Mouse (Mus musculus): Measurements from ENCODE around the gene Ceacam20. TPM values are rescaled to one million over a fixed set of nuclear protein-coding genes. Genes with fewer than 3 reads are reported as not detected.
"Not testable (repeated sequence)": the region's sequence is repeated elsewhere in the genome, so short reads cannot be mapped to it uniquely, and the experiment has no call there.

The Ceacam20 gene
- total and polyA plus RNA-seq, 2 experiments from 2014 or later = not detected

GRCm38 (mm10) chr7:19962423-19962822, 2.8 kb upstream of the Ceacam20 start:
- Histone ChIP-seq H3K9me3 (replicated peaks; ENCODE audit: control insufficient read depth, low read length) (no peaks in the 10 kb centered on the region), H3K4me3 (ENCODE audit: low read depth, low read length) (no peak overlapping the region), H3K27ac (ENCODE audit: low read depth) (no peak overlapping the region), H3K4me1 (ENCODE audit: control insufficient read depth, insufficient read depth) (no peaks in the 10 kb centered on the region), H3K4me2 (ENCODE audit: low read depth, low read length) (no peak overlapping the region), H3K9ac (replicated peaks; ENCODE audit: low read depth, low read length) (no peak overlapping the region), H3K36me3 (replicated peaks; ENCODE audit: control insufficient read depth, insufficient read depth, low read length) (no peaks in the 10 kb centered on the region), H3K27me3 (ENCODE audit: control insufficient read depth, insufficient read depth, low read length) (no peaks in the 10 kb centered on the region)
- no peak for TF ChIP-seq CTCF (IDR thresholded peaks at IDR 0.05; ENCODE audit: low read depth)
- no peak for TF ChIP-seq EP300 (IDR thresholded peaks at IDR 0.05; ENCODE audit: low read depth)
- DNase-seq (ENCODE audit: low spot score) (no peak), ATAC-seq (ENCODE audit: insufficient read depth, low read depth) (no peak)
- WGBS = 65% methylated on average over 1 of the region's 1 CpGs

- Histone ChIP-seq H3K9me3 (replicated peaks; ENCODE audit: control insufficient read depth, low read length) (0 out of 2 replicates have a peak, but pooled peaks cover 8% of the 10 kb centered on the region), H3K4me1 (ENCODE audit: control insufficient read depth, insufficient read depth) (no peaks in the 10 kb centered on the region), H3K4me2 (ENCODE audit: low read depth, low read length) (no peak overlapping the region), H3K36me3 (replicated peaks; ENCODE audit: control insufficient read depth, insufficient read depth, low read length) (no peaks in the 10 kb centered on the region), H3K4me3 (ENCODE audit: low read depth, low read length) (no peak overlapping the region), H3K27me3 (ENCODE audit: control insufficient read depth, insufficient read depth, low read length) (no peaks in the 10 kb centered on the region), H3K27ac (ENCODE audit: low read depth) (no peak overlapping the region), H3K9ac (replicated peaks; ENCODE audit: low read depth, low read length) (no peak overlapping the region)
- no peak for TF ChIP-seq CTCF (IDR thresholded peaks at IDR 0.05; ENCODE audit: low read depth)
- TF ChIP-seq EP300 (IDR thresholded peaks at IDR 0.05; ENCODE audit: low read depth) = no peak
- ATAC-seq (ENCODE audit: insufficient read depth, low read depth) = no peak
- WGBS = 61% methylated on average over 3 of the region's 3 CpGs
- no peak for DNase-seq (ENCODE audit: low spot score)
Measured at GRCm38 (mm10) chr7:19969106-19969505, 3.9 kb downstream of the Ceacam20 start.

GRCm38 (mm10) chr7:19969541-19970090, 4.4 kb downstream of the Ceacam20 start:
- no peak for DNase-seq (ENCODE audit: low spot score)
- H3K27ac ChIP-seq (ENCODE audit: low read depth) = no peak overlapping the region
- no peak overlapping the region for H3K9ac ChIP-seq (replicated peaks; ENCODE audit: low read depth, low read length)
- WGBS = 88% methylated on average over 4 of the region's 4 CpGs
- no peaks in the 10 kb centered on the region for H3K4me1 ChIP-seq (ENCODE audit: control insufficient read depth, insufficient read depth)
- no peaks in the 10 kb centered on the region for H3K36me3 ChIP-seq (replicated peaks; ENCODE audit: control insufficient read depth, insufficient read depth, low read length)
- TF ChIP-seq EP300 (IDR thresholded peaks at IDR 0.05; ENCODE audit: low read depth) = no peak
- no peak for TF ChIP-seq CTCF (IDR thresholded peaks at IDR 0.05; ENCODE audit: low read depth)
- no peak overlapping the region for H3K4me2 ChIP-seq (ENCODE audit: low read depth, low read length)
- 0 out of 2 replicates have a peak, but pooled peaks cover 8% of the 10 kb centered on the region for H3K9me3 ChIP-seq (replicated peaks; ENCODE audit: control insufficient read depth, low read length)
- no peaks in the 10 kb centered on the region for H3K27me3 ChIP-seq (ENCODE audit: control insufficient read depth, insufficient read depth, low read length)
- no peak for ATAC-seq (ENCODE audit: insufficient read depth, low read depth)
- H3K4me3 ChIP-seq (ENCODE audit: low read depth, low read length) = no peak overlapping the region

- Histone ChIP-seq H3K9ac (replicated peaks; ENCODE audit: low read depth, low read length) (no peak overlapping the region), H3K27ac (ENCODE audit: low read depth) (no peak overlapping the region), H3K4me2 (ENCODE audit: low read depth, low read length) (no peak overlapping the region), H3K4me1 (ENCODE audit: control insufficient read depth, insufficient read depth) (no peaks in the 10 kb centered on the region), H3K27me3 (ENCODE audit: control insufficient read depth, insufficient read depth, low read length) (no peaks in the 10 kb centered on the region), H3K36me3 (replicated peaks; ENCODE audit: control insufficient read depth, insufficient read depth, low read length) (no peaks in the 10 kb centered on the region), H3K9me3 (replicated peaks; ENCODE audit: control insufficient read depth, low read length) (0 out of 2 replicates have a peak, but pooled peaks cover 8% of the 10 kb centered on the region), H3K4me3 (ENCODE audit: low read depth, low read length) (no peak overlapping the region)
- ATAC-seq (ENCODE audit: insufficient read depth, low read depth) = no peak
- 86% methylated on average over 8 of the region's 8 CpGs for WGBS
- DNase-seq (ENCODE audit: low spot score) = no peak
- TF ChIP-seq CTCF (IDR thresholded peaks at IDR 0.05; ENCODE audit: low read depth) = no peak
- TF ChIP-seq EP300 (IDR thresholded peaks at IDR 0.05; ENCODE audit: low read depth) = no peak
Measured at GRCm38 (mm10) chr7:19970196-19970595, 5.0 kb downstream of the Ceacam20 start.

- 78% methylated on average over 4 of the region's 4 CpGs for WGBS
- no peak for TF ChIP-seq CTCF (IDR thresholded peaks at IDR 0.05; ENCODE audit: low read depth)
- no peak overlapping the region for H3K27ac ChIP-seq (ENCODE audit: low read depth)
Measured at GRCm38 (mm10) chr7:19971516-19971915, 6.3 kb downstream of the Ceacam20 start.

GRCm38 (mm10) chr7:19991165-19991564, 26.0 kb downstream of the Ceacam20 start, which contains the start of gene Nlrp9b:
Gene Nlrp9b, plus strand, starts transcription at chr7:19991465.
- H3K9me3 ChIP-seq (replicated peaks; ENCODE audit: control insufficient read depth, low read length); H3K4me1 ChIP-seq (ENCODE audit: control insufficient read depth, insufficient read depth); H3K4me2 ChIP-seq (ENCODE audit: low read depth, low read length); H3K27ac ChIP-seq (ENCODE audit: low read depth); ATAC-seq (ENCODE audit: insufficient read depth, low read depth); H3K4me3 ChIP-seq (ENCODE audit: low read depth, low read length); H3K9ac ChIP-seq (replicated peaks; ENCODE audit: low read depth, low read length); DNase-seq (ENCODE audit: low spot score); H3K36me3 ChIP-seq (replicated peaks; ENCODE audit: control insufficient read depth, insufficient read depth, low read length); H3K27me3 ChIP-seq (ENCODE audit: control insufficient read depth, insufficient read depth, low read length): not testable (repeated sequence)
- WGBS = 50% methylated on average over 8 of the region's 8 CpGs

More at GRCm38 (mm10) chr7:19971516-19971915, 6.3 kb downstream of the Ceacam20 start:
- Histone ChIP-seq H3K9ac (replicated peaks; ENCODE audit: low read depth, low read length) (no peak overlapping the region), H3K27me3 (ENCODE audit: control insufficient read depth, insufficient read depth, low read length) (no peaks in the 10 kb centered on the region), H3K9me3 (replicated peaks; ENCODE audit: control insufficient read depth, low read length) (0 out of 2 replicates have a peak, but pooled peaks cover 8% of the 10 kb centered on the region), H3K4me1 (ENCODE audit: control insufficient read depth, insufficient read depth) (no peaks in the 10 kb centered on the region), H3K4me2 (ENCODE audit: low read depth, low read length) (no peak overlapping the region), H3K36me3 (replicated peaks; ENCODE audit: control insufficient read depth, insufficient read depth, low read length) (no peaks in the 10 kb centered on the region), H3K4me3 (ENCODE audit: low read depth, low read length) (no peak overlapping the region)
- ATAC-seq (ENCODE audit: insufficient read depth, low read depth) (no peak), DNase-seq (ENCODE audit: low spot score) (no peak)

- H3K4me2 ChIP-seq (ENCODE audit: low read depth, low read length); H3K9ac ChIP-seq (replicated peaks; ENCODE audit: low read depth, low read length); DNase-seq (ENCODE audit: low spot score); H3K4me1 ChIP-seq (ENCODE audit: control insufficient read depth, insufficient read depth); H3K36me3 ChIP-seq (replicated peaks; ENCODE audit: control insufficient read depth, insufficient read depth, low read length); H3K27me3 ChIP-seq (ENCODE audit: control insufficient read depth, insufficient read depth, low read length); H3K4me3 ChIP-seq (ENCODE audit: low read depth, low read length); ATAC-seq (ENCODE audit: insufficient read depth, low read depth); H3K27ac ChIP-seq (ENCODE audit: low read depth); H3K9me3 ChIP-seq (replicated peaks; ENCODE audit: control insufficient read depth, low read length): not testable (repeated sequence)
- 53% methylated on average over 3 of the region's 3 CpGs for WGBS
Measured at GRCm38 (mm10) chr7:19996721-19997120, 31.5 kb downstream of the Ceacam20 start.

Data from heart, postnatal 0 days (tissue).